Mouse (Mus musculus) limb, embryonic 14.5 days (tissue): ENCODE results near the gene Rad9a. TPM values are rescaled to one million over a fixed set of nuclear protein-coding genes. Genes with fewer than 3 reads are reported as not detected.

ENCODE experiments used
- ATAC-seq: fragments of 200-750 bp; cut with Nextera tagmentation; 2 replicates; pipeline ENCODE4 v1.8.0; 2017; ENCODE audit warnings: low read depth, moderate number of reproducible peaks, moderate TSS enrichment; ENCODE audit not compliant: low FRiP score
- DNase-seq: peaks from one replicate; pipeline ENCODE4 v3.0.0-alpha.2; 2015; ENCODE audit warnings: low spot score
- H3K27ac ChIP-seq: fragments of 300-500 bp; sonication (generic); replicated peaks from 2 replicates; pipeline ENCODE4 v1.5.1; 2014; ENCODE audit warnings: low read depth, mild to moderate bottlenecking, low read length, moderate library complexity, mixed read lengths
- H3K27me3 ChIP-seq: fragments of 300-500 bp; sonication (generic); 2 replicates; pipeline ENCODE4 v1.6.1; 2014; ENCODE audit warnings: low read length, mixed read lengths; ENCODE audit not compliant: control insufficient read depth, insufficient read depth
- H3K36me3 ChIP-seq: fragments of 300-500 bp; sonication (generic); 2 replicates; pipeline ENCODE4 v1.6.1; 2014; ENCODE audit warnings: mild to moderate bottlenecking, low read length, moderate library complexity, mixed read lengths; ENCODE audit not compliant: control insufficient read depth, insufficient read depth
- H3K4me1 ChIP-seq: fragments of 300-500 bp; sonication (generic); 2 replicates; pipeline ENCODE4 v1.6.1; 2014; ENCODE audit warnings: antibody characterized with exemption, low read length, mixed read lengths; ENCODE audit not compliant: control insufficient read depth, insufficient read depth
- H3K4me2 ChIP-seq: fragments of 300-500 bp; sonication (generic); replicated peaks from 2 replicates; pipeline ENCODE4 v1.6.1; 2014; ENCODE audit warnings: low read depth, mild to moderate bottlenecking, low read length, moderate library complexity; ENCODE audit not compliant: severe bottlenecking
- H3K4me3 ChIP-seq: fragments of 300-500 bp; sonication (generic); replicated peaks from 2 replicates; pipeline ENCODE4 v1.5.1; 2014; ENCODE audit warnings: low read length
- H3K9ac ChIP-seq: fragments of 300-500 bp; sonication (generic); 2 replicates; pipeline ENCODE4 v1.6.1; 2014; ENCODE audit warnings: mild to moderate bottlenecking, low read depth, low read length, moderate library complexity; ENCODE audit not compliant: severe bottlenecking
- H3K9me3 ChIP-seq: fragments of 300-500 bp; sonication (generic); 2 replicates; pipeline ENCODE4 v1.6.1; 2016; ENCODE audit warnings: low read length; ENCODE audit not compliant: control insufficient read depth
- POLR2A ChIP-seq: fragments of 200-500 bp; IDR thresholded peaks from 2 replicates; pipeline ENCODE4 v1.8.0; 2012; ENCODE audit warnings: inconsistent platforms, mild to moderate bottlenecking, moderate library complexity, borderline replicate concordance; ENCODE audit not compliant: insufficient read depth, insufficient read length; ENCODE audit errors: extremely low read depth
- WGBS: fragments of 180-500 bp; shearing (Covaris S2); extraction: QIAGEN DNeasy Blood & Tissue Kit; methylation state at CpG from one replicate; pipeline ENCODE4 v1.1.7; 2014; 5-methylcytosine and 5-hydroxymethylcytosine counted together
- polyA plus RNA-seq, 2 experiments: library from polyadenylated mRNA; depleted of rRNA in 1 of 2; stranded (reverse) in 1 of 2; unstranded in 1 of 2; fragments of >200 nt; fragmentation: Nextera tagmentation in 1 of 2; extraction: Ambion mirVana in 1 of 2; gene quantifications; 2 replicates each; pipeline versions ENCODE4 v1.2.1 to v1.2.3; 2012 to 2014

The Rad9a gene
- polyA plus RNA-seq, 2 experiments: 33.3 to 57.5 TPM

DNA sequence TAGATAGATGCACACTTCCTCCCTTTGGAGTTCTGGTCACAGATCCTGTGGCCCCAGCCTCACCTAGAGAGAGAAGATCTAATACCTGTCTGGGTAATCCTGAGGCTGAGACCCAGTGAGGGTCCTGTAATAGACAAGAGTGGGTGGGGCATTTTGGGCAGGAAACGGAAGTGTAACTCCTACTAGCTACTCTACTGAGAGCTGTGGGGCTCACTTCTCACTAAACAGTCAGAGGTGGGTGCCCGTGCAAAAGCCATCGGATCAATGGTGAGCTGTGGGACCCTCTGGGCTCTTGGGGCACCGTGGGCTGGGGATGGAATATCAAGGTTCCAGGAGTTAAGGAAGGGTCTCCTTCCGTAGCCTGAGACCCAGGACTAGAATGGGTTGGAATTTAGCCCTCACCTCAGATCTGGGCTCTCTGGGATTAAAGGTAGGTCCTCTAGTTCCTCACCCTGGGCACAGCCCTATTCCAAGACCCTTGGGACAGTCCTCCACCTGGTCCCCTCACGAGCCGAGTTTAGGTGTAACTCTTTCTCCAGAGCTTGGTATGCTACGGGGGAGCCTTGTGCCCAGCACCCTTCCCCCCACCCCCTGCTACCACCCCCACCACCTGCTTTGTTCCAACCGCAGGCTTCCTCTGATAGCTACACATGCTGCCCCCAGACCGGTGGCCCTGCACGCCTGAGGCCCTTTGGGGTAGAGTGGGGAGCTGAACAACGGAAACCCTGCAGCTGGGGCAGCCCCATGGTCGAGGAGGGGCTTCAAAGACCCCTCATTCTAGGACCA, 46.8 kb downstream of the Rad9a start:
- Histone ChIP-seq H3K9me3 (no peaks in the 10 kb centered on the region), H3K27ac (no peak overlapping the region), H3K27me3 (no peaks in the 10 kb centered on the region), H3K36me3 (peaks cover 71% of the 10 kb centered on the region), H3K9ac (no peak overlapping the region), H3K4me2 (no peak overlapping the region), H3K4me1 (peaks cover 1% of the 10 kb centered on the region; the same call in 1 of the 2 replicates), H3K4me3 (no peak overlapping the region)
- 76% methylated on average over 13 of the region's 13 CpGs for WGBS
- no peak for DNase-seq
- no peak for TF ChIP-seq POLR2A
- ATAC-seq: no peak

- H3K9me3 ChIP-seq: no peaks in the 10 kb centered on the region
- H3K27me3 ChIP-seq: no peaks in the 10 kb centered on the region
- H3K27ac ChIP-seq: no peak within 1 kb of the TSS
- ATAC-seq: no peak
- no peak for TF ChIP-seq POLR2A
- H3K4me3 ChIP-seq: no peak within 1 kb of the TSS
- no peak within 1 kb of the TSS for H3K4me2 ChIP-seq
- no peak within 1 kb of the TSS for H3K9ac ChIP-seq
- peaks cover 9% of the 10 kb centered on the region for H3K4me1 ChIP-seq
- peaks cover 57% of the 10 kb centered on the region for H3K36me3 ChIP-seq
- WGBS: 80% methylated on average over 11 of the region's 11 CpGs
- no peak for DNase-seq
These were observed 48.2 kb downstream of the Rad9a start, which contains the start of gene Ptprcap for GRCm38 (mm10) chr19:4153232-4153654. Ptprcap (plus strand) TSS chr19:4153604.

DNA sequence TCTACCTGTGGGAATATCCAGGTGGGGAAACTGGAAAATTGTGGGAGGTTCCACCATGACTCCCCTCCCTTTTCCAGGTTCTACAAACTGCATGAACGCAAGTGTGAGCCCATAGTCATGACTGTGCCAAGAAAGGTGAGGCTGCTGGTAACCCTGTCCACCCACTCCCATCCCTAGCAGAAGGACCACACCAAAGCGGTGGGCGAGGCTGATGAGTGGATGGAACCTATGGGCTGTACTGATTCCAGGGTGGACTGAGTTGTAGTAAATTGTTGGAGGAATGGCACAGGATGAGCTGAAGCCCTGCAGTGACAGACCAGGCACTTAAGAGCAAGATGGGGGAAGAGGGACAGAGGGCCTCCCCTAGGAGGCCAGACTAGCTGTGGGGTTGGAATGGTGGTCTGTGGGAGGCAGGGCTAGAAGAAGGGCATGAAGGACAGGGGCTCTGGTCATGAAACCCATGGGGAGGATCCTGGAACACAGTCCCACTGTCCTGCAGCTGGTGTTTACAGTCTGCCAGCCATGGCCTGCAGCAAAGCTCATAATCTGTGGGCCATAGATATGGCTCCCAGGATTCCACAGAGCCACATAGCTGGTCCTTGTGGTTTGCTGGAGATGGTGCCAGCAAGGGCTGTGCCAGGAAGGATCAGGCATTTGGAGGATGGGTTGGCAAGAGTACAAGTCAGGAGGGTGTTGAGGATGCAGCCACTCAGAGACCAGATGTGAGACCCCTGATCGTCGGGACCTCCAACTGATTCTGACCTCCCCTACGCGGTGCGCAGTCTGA, 48.8 kb downstream of the Rad9a start:
- Histone ChIP-seq H3K9me3 (no peaks in the 10 kb centered on the region), H3K4me1 (peaks cover 11% of the 10 kb centered on the region), H3K27me3 (no peaks in the 10 kb centered on the region), H3K9ac (no peak overlapping the region), H3K4me2 (no peak overlapping the region), H3K4me3 (no peak overlapping the region), H3K27ac (no peak overlapping the region), H3K36me3 (peaks cover 51% of the 10 kb centered on the region)
- WGBS: 90% methylated on average over 8 of the region's 8 CpGs
- no peak for DNase-seq
- no peak for TF ChIP-seq POLR2A
- ATAC-seq: no peak

- 94% methylated on average over 5 of the region's 5 CpGs for WGBS
- H3K36me3 ChIP-seq: peaks cover 44% of the 10 kb centered on the region
These were observed 49.6 kb downstream of the Rad9a start for GRCm38 (mm10) chr19:4151898-4152297.

GRCm38 (mm10) chr19:4151488-4151860, 50.0 kb downstream of the Rad9a start:
- Histone ChIP-seq H3K4me2 (no peak overlapping the region), H3K9me3 (no peaks in the 10 kb centered on the region), H3K27ac (no peak overlapping the region), H3K4me1 (peaks cover 12% of the 10 kb centered on the region), H3K27me3 (no peaks in the 10 kb centered on the region), H3K9ac (no peak overlapping the region), H3K36me3 (peaks cover 40% of the 10 kb centered on the region), H3K4me3 (no peak overlapping the region)
- ATAC-seq: no peak
- no peak for TF ChIP-seq POLR2A
- no peak for DNase-seq
- 80% methylated on average over 4 of the region's 5 CpGs for WGBS

More at GRCm38 (mm10) chr19:4151898-4152297, 49.6 kb downstream of the Rad9a start:
- ATAC-seq: no peak
- Histone ChIP-seq H3K9me3 (no peaks in the 10 kb centered on the region), H3K4me2 (no peak overlapping the region), H3K9ac (no peak overlapping the region), H3K27ac (no peak overlapping the region), H3K4me3 (no peak overlapping the region), H3K27me3 (no peaks in the 10 kb centered on the region), H3K4me1 (peaks cover 12% of the 10 kb centered on the region)
- no peak for DNase-seq
- TF ChIP-seq POLR2A: no peak
